Mouse (Mus musculus): ENCODE measurements at regions not wholly inside any gene's neighbourhood (a gene's known extent, or its start where the extent isn't known, plus 50 kb on each side); places are given as distances from the start of the nearest gene placed in this dataset.

DNA sequence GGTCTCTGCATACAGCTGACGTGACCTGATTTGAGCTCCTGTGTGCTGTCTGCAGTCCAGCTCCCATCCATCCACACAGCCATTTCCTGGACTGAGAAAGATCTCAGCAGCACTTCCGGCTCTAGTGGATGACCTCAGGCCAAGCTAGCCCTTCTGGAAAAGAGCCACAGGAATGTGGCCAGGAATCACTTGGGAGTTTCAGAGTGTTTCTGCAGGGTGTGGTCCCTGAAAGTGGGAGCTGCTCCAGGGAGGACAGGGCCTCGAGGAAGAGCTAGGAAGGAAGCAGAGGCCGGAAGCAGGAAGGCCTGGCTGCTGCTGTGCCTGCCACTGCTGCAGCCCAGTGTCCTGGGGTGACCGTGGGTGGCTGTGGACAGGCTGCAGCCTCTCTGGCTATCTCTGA lies 142.5 kb downstream of the Chst1 start:
- TF ChIP-seq CTCF (IDR thresholded peaks at IDR 0.05; ENCODE audit: insufficient read depth, low read length) (no peak), POLR2A (IDR thresholded peaks at IDR 0.05; ENCODE audit: borderline replicate concordance, extremely low read depth, low read depth, low read length) (peak; percentile 39; the same call in 1 of the 2 replicates)
- DNase-seq, result peak; percentile 81
- peaks cover 6% of the 10 kb centered on the region for H3K4me1 ChIP-seq (ENCODE audit: control insufficient read depth, insufficient read depth, low read length)
- 12% methylated on average over 5 of the region's 5 CpGs for WGBS
- no peak overlapping the region for H3K4me3 ChIP-seq (replicated peaks; ENCODE audit: extremely low read depth, low read depth, low read length)

DNA sequence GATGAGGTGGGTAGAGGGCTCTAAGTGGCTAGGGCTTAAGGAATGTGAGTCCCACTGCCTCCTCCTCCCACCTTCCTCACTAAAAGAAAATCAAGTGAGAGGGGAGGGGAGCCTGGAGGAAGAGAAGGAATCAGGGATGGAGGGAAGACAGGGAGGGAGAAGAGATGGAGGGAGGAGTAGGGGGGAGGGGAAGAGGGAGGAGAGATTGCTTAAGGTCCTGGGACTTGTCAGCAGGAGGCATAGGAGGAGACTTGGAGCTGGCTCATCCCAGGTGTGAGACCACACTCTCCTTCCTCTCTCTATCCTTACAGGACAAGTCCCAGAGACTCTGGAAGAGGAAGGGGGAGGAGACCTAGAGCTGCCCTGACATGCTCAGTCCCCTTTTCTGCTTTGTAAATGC lies 143.2 kb downstream of the Chst1 start:
- H3K4me3 ChIP-seq (replicated peaks; ENCODE audit: extremely low read depth, low read depth, low read length), result peak overlapping the region; percentile 39
- H3K4me1 ChIP-seq (ENCODE audit: control insufficient read depth, insufficient read depth, low read length), result peaks cover 6% of the 10 kb centered on the region
- no peak for DNase-seq
- no peak for TF ChIP-seq POLR2A (IDR thresholded peaks at IDR 0.05; ENCODE audit: borderline replicate concordance, extremely low read depth, low read depth, low read length)
- TF ChIP-seq CTCF (IDR thresholded peaks at IDR 0.05; ENCODE audit: insufficient read depth, low read length), result no peak

DNA sequence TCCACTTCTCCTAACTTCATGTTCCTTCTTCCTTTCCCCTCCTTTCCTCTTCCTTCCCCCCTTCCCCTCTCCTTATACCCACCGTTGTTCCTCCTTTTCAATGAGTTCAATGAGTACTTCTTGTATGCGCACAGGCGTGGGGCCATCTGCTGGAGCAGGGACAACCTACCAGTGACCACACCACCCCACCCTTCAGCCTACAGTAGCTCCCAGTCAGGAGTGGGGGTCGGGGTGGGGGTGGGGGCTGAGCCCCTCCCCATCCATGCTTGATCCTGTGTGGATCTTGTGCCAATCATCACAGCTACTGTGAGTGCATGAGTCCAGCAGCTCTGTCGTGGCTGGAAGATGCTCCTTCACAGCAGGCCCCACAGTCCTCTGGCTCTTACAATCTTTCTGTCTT lies 143.6 kb downstream of the Chst1 start:
- Histone ChIP-seq H3K4me1 (ENCODE audit: control insufficient read depth, insufficient read depth, low read length) (peaks cover 6% of the 10 kb centered on the region), H3K4me3 (replicated peaks; ENCODE audit: extremely low read depth, low read depth, low read length) (no peak overlapping the region)
- TF ChIP-seq CTCF (IDR thresholded peaks at IDR 0.05; ENCODE audit: insufficient read depth, low read length) (peak; percentile 17; the same call in 1 of the 2 replicates), POLR2A (IDR thresholded peaks at IDR 0.05; ENCODE audit: borderline replicate concordance, extremely low read depth, low read depth, low read length) (no peak)
- DNase-seq, result no peak
- 27% methylated on average over 5 of the region's 5 CpGs for WGBS

DNA sequence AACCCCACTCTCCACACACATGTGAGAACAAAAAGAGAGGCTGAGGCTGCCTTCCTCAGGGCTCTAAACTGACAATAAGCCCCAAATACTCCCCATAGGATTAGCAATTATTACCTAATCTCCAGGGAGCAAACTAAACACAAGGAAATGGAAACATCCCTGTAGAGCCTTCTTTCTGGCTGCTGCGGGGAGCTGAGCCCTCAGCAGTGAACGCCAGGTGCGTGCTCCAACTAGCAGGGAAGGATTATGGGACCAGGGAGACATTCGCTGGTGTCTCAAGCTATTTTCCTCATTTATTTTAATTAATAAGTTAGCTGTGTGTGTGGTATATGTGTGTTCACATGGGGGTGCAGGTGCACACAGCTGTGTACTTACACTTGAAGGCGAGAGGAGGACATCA lies 144.4 kb downstream of the Chst1 start:
- H3K4me1 ChIP-seq (ENCODE audit: control insufficient read depth, insufficient read depth, low read length), result peaks cover 8% of the 10 kb centered on the region
- H3K4me3 ChIP-seq (replicated peaks; ENCODE audit: extremely low read depth, low read depth, low read length), result no peak overlapping the region
- 82% methylated on average over 5 of the region's 5 CpGs for WGBS
- DNase-seq, result no peak
- TF ChIP-seq CTCF (IDR thresholded peaks at IDR 0.05; ENCODE audit: insufficient read depth, low read length), result no peak
- no peak for TF ChIP-seq POLR2A (IDR thresholded peaks at IDR 0.05; ENCODE audit: borderline replicate concordance, extremely low read depth, low read depth, low read length)

DNA sequence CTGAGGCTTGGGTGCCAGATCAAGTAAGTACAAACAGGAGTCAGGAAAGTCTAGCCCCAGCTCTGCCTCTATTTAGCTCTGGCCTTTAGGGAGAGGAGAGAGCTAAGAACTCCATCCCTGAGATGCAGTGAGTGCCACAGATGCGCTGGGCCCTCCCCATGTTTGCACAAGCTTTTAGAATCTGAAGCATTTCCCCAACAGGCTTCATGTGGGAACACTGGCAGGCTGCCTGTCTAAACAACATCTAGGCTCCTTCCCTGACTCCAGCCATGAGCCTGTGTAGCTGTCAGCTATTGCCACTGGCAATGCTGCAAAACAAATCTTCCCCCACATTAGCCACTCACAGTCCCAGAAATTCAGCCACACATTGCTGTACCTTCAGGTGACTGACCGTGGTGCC lies 147.9 kb downstream of the Chst1 start:
- WGBS, result 61% methylated on average over 2 of the region's 2 CpGs
- peak; percentile 46 for DNase-seq
- peaks cover 19% of the 10 kb centered on the region for H3K4me1 ChIP-seq (ENCODE audit: control insufficient read depth, insufficient read depth, low read length)
- H3K4me3 ChIP-seq (replicated peaks; ENCODE audit: extremely low read depth, low read depth, low read length), result no peak overlapping the region
- TF ChIP-seq CTCF (IDR thresholded peaks at IDR 0.05; ENCODE audit: insufficient read depth, low read length) (no peak), POLR2A (IDR thresholded peaks at IDR 0.05; ENCODE audit: borderline replicate concordance, extremely low read depth, low read depth, low read length) (no peak)

DNA sequence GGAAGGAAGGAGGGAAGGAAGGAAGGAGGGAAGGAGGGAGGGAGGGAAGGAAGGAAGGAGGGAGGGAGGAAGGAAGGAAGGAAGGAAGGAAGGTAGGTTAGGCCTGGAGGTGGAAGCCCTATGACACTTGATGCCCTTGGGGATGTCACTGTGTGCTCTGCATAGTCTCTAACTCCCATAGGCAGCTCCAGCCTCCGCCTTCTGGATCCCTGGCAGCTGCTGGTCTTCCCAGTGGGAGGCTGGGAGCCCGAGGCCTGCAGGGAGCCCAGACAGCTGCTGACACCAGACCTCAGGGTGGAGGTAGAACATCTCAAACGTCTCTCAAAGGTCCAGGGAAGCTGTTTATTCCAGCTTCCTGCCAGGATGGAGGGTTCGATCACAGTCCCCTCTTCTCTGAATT lies 150.6 kb downstream of the Chst1 start:
- no peak for DNase-seq
- WGBS, result 46% methylated on average over 4 of the region's 4 CpGs
- Histone ChIP-seq H3K4me1 (ENCODE audit: control insufficient read depth, insufficient read depth, low read length) (peaks cover 15% of the 10 kb centered on the region), H3K4me3 (replicated peaks; ENCODE audit: extremely low read depth, low read depth, low read length) (no peak overlapping the region)
- TF ChIP-seq POLR2A (IDR thresholded peaks at IDR 0.05; ENCODE audit: borderline replicate concordance, extremely low read depth, low read depth, low read length) (no peak), CTCF (IDR thresholded peaks at IDR 0.05; ENCODE audit: insufficient read depth, low read length) (no peak)

DNA sequence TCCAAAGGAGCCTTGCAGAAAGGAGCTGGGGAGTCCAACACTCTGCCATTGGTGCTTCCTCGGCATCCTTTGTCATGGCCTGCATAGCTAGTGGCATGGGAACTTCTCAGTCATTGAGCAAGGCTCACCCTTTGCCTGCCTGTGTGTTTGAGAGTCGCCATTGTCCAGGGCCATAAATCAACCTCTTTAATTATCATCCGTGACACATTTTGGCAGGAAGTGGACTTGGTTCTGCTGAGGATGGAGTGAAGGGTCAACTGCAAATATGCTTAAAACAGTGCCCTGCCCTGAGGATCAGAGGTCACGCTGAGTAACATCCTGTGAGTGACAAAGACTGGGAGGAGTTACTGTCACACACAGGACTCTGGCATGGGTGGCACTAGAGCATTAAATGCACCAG lies 151.2 kb downstream of the Chst1 start:
- Histone ChIP-seq H3K4me3 (replicated peaks; ENCODE audit: extremely low read depth, low read depth, low read length) (no peak overlapping the region), H3K4me1 (ENCODE audit: control insufficient read depth, insufficient read depth, low read length) (peaks cover 15% of the 10 kb centered on the region)
- no peak for TF ChIP-seq POLR2A (IDR thresholded peaks at IDR 0.05; ENCODE audit: borderline replicate concordance, extremely low read depth, low read depth, low read length)
- TF ChIP-seq CTCF (IDR thresholded peaks at IDR 0.05; ENCODE audit: insufficient read depth, low read length), result no peak
- 27% methylated on average over 4 of the region's 4 CpGs for WGBS
- no peak for DNase-seq

DNA sequence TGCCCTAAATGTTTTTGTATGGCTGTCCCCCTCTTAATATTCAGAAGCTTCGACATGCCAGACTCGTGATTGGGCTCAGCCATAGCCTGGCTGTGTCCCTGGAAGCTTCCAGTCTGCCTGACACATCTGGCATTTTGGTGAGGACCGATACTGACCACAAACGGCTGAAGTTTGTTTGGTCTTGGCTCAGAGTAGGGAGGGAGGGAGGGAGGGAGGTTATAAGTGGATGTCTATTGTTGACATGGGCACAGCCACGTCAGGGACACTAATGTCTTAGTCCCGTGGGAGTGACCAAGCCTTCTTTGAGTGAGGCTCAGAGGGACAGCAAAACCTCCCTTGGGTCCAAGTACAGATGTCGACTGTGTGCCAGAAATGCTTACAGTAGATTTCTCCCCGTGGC lies 151.7 kb downstream of the Chst1 start:
- Histone ChIP-seq H3K4me1 (ENCODE audit: control insufficient read depth, insufficient read depth, low read length) (peaks cover 15% of the 10 kb centered on the region), H3K4me3 (replicated peaks; ENCODE audit: extremely low read depth, low read depth, low read length) (no peak overlapping the region)
- WGBS, result 9% methylated on average over 8 of the region's 8 CpGs
- no peak for DNase-seq
- TF ChIP-seq POLR2A (IDR thresholded peaks at IDR 0.05; ENCODE audit: borderline replicate concordance, extremely low read depth, low read depth, low read length), result no peak
- no peak for TF ChIP-seq CTCF (IDR thresholded peaks at IDR 0.05; ENCODE audit: insufficient read depth, low read length)

DNA sequence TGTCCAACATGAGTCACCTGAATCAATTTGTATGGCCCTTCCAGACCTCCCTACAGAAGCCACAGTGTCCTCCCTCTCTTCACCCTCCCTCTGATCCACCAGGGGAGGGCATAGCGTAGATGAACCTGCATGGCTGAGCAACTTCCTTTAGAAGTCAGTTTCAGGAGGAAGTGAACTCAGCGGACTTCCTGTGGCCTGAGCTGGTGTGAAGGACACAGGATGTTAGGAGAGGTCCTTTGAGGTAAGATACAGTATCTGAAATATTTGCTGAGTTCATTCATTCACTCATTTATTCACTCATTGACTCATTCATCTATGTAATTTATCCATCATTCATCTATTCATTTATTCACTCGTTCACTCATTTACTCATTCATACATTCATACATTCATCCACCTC lies 152.6 kb downstream of the Chst1 start:
- 73% methylated on average over 3 of the region's 3 CpGs for WGBS
- Histone ChIP-seq H3K4me3 (replicated peaks; ENCODE audit: extremely low read depth, low read depth, low read length) (no peak overlapping the region), H3K4me1 (ENCODE audit: control insufficient read depth, insufficient read depth, low read length) (peaks cover 15% of the 10 kb centered on the region)
- DNase-seq, result no peak
- no peak for TF ChIP-seq CTCF (IDR thresholded peaks at IDR 0.05; ENCODE audit: insufficient read depth, low read length)

DNA sequence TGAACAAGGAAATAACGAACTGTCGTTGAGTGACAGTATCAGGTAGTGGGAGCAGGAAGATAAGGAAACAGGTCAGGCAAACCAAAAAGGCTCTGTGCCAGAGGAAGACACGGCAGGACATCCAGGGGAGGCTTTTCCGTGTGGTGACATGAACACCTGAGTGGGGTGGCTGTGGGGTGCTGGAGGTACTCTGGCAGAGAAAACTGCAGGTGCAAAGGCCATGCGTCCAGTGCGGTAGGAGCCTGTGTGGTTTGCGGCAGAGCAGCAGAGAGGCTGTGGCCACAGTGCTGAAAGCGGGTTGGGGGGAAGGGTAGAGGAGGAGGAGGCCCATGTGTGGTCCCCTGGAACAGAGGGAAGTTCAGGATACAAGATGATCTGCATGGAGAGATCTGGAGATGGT lies 153.3 kb downstream of the Chst1 start:
- no peak for TF ChIP-seq CTCF (IDR thresholded peaks at IDR 0.05; ENCODE audit: insufficient read depth, low read length)
- no peak for TF ChIP-seq POLR2A (IDR thresholded peaks at IDR 0.05; ENCODE audit: borderline replicate concordance, extremely low read depth, low read depth, low read length)
- DNase-seq, result no peak
- no peak overlapping the region for H3K4me3 ChIP-seq (replicated peaks; ENCODE audit: extremely low read depth, low read depth, low read length)
- 86% methylated on average over 8 of the region's 8 CpGs for WGBS
- peaks cover 15% of the 10 kb centered on the region for H3K4me1 ChIP-seq (ENCODE audit: control insufficient read depth, insufficient read depth, low read length)

Measured in lung, adult 2 months (tissue).